Mouse (Mus musculus): ENCODE results near the gene Ahdc1. TPM values are rescaled to one million over a fixed set of nuclear protein-coding genes. Genes with fewer than 3 reads are reported as not detected.

Ahdc1 gene
- polyA plus RNA-seq, 1 experiment from 2014 or later, result 6.3 TPM

GRCm38 (mm10) chr4:133112175-133112838 is 101.2 kb downstream of the Ahdc1 start:
- ATAC-seq (replicated peaks; ENCODE audit: insufficient number of reproducible peaks, insufficient read depth, low FRiP score, low read depth), result no peak
- H3K27ac ChIP-seq, result 0 out of 2 replicates have a peak overlapping the region, but pooled peaks have one; percentile 9
- H3K9ac ChIP-seq, result no peak overlapping the region
- no peak overlapping the region for H3K4me2 ChIP-seq
- H3K4me1 ChIP-seq (replicated peaks), result peaks cover 32% of the 10 kb centered on the region
- WGBS, result 45% methylated on average over 13 of the region's 13 CpGs
- H3K27me3 ChIP-seq, result no peaks in the 10 kb centered on the region
- H3K9me3 ChIP-seq (replicated peaks), result no peaks in the 10 kb centered on the region
- H3K36me3 ChIP-seq, result no peaks in the 10 kb centered on the region
- H3K4me3 ChIP-seq, result no peak overlapping the region

- no peaks in the 10 kb centered on the region for H3K36me3 ChIP-seq
- H3K27me3 ChIP-seq, result no peaks in the 10 kb centered on the region
- H3K9ac ChIP-seq, result no peak overlapping the region
- WGBS, result 60% methylated on average over 6 of the region's 6 CpGs
- H3K9me3 ChIP-seq (replicated peaks), result no peaks in the 10 kb centered on the region
- H3K4me3 ChIP-seq, result no peak overlapping the region
- H3K27ac ChIP-seq, result 0 out of 2 replicates have a peak overlapping the region, but pooled peaks have one; percentile 9
- no peak for ATAC-seq (replicated peaks; ENCODE audit: insufficient number of reproducible peaks, insufficient read depth, low FRiP score, low read depth)
- H3K4me2 ChIP-seq, result no peak overlapping the region
- H3K4me1 ChIP-seq (replicated peaks), result peaks cover 29% of the 10 kb centered on the region
Observed at GRCm38 (mm10) chr4:133113351-133113882, 102.4 kb downstream of the Ahdc1 start.

GRCm38 (mm10) chr4:133114762-133115161 is 103.7 kb downstream of the Ahdc1 start:
- 74% methylated on average over 3 of the region's 3 CpGs for WGBS
- Histone ChIP-seq H3K4me3 (no peak overlapping the region), H3K36me3 (no peaks in the 10 kb centered on the region), H3K4me1 (replicated peaks) (peaks cover 31% of the 10 kb centered on the region), H3K9ac (no peak overlapping the region), H3K27ac (no peak overlapping the region), H3K9me3 (replicated peaks) (no peaks in the 10 kb centered on the region), H3K4me2 (no peak overlapping the region), H3K27me3 (no peaks in the 10 kb centered on the region)
- ATAC-seq (replicated peaks; ENCODE audit: insufficient number of reproducible peaks, insufficient read depth, low FRiP score, low read depth), result no peak

- H3K27ac ChIP-seq, result peak overlapping the region; percentile 97; the same call in 1 of the 2 replicates
- no peaks in the 10 kb centered on the region for H3K9me3 ChIP-seq (replicated peaks)
- 75% methylated on average over 14 of the region's 14 CpGs for WGBS
- H3K4me2 ChIP-seq, result no peak overlapping the region
- ATAC-seq (replicated peaks; ENCODE audit: insufficient number of reproducible peaks, insufficient read depth, low FRiP score, low read depth), result no peak
- H3K27me3 ChIP-seq, result no peaks in the 10 kb centered on the region
- peaks cover 34% of the 10 kb centered on the region for H3K4me1 ChIP-seq (replicated peaks)
- no peaks in the 10 kb centered on the region for H3K36me3 ChIP-seq
- no peak overlapping the region for H3K4me3 ChIP-seq
- H3K9ac ChIP-seq, result no peak overlapping the region
Observed at GRCm38 (mm10) chr4:133115721-133116429, 104.8 kb downstream of the Ahdc1 start.

- Histone ChIP-seq H3K27ac (peak overlapping the region; percentile 97), H3K36me3 (no peaks in the 10 kb centered on the region), H3K4me1 (replicated peaks) (peaks cover 42% of the 10 kb centered on the region), H3K27me3 (no peaks in the 10 kb centered on the region), H3K4me3 (no peak overlapping the region; the same call in 1 of the 2 replicates), H3K9me3 (replicated peaks) (no peaks in the 10 kb centered on the region), H3K4me2 (peak overlapping the region; percentile 51; the same call in 1 of the 2 replicates), H3K9ac (peak overlapping the region; percentile 25; the same call in 1 of the 2 replicates)
- WGBS, result 41% methylated on average over 3 of the region's 3 CpGs
- 0 out of 2 replicates have a peak, but pooled peaks have one; percentile 27 for ATAC-seq (replicated peaks; ENCODE audit: insufficient number of reproducible peaks, insufficient read depth, low FRiP score, low read depth)
Observed at GRCm38 (mm10) chr4:133116756-133117470, 105.9 kb downstream of the Ahdc1 start.

- Histone ChIP-seq H3K36me3 (no peaks in the 10 kb centered on the region), H3K4me3 (peak overlapping the region; percentile 17; the same call in 1 of the 2 replicates), H3K4me2 (peak overlapping the region; percentile 51), H3K27ac (peak overlapping the region; percentile 97), H3K9ac (peak overlapping the region; percentile 36; the same call in 1 of the 2 replicates), H3K27me3 (no peaks in the 10 kb centered on the region), H3K9me3 (replicated peaks) (no peaks in the 10 kb centered on the region), H3K4me1 (replicated peaks) (peaks cover 47% of the 10 kb centered on the region)
- 19% methylated on average over 18 of the region's 18 CpGs for WGBS
- ATAC-seq (replicated peaks; ENCODE audit: insufficient number of reproducible peaks, insufficient read depth, low FRiP score, low read depth), result peak; percentile 70
Observed at GRCm38 (mm10) chr4:133117556-133118411, 106.7 kb downstream of the Ahdc1 start.

- no peak overlapping the region for H3K4me2 ChIP-seq
- no peaks in the 10 kb centered on the region for H3K9me3 ChIP-seq (replicated peaks)
- no peaks in the 10 kb centered on the region for H3K27me3 ChIP-seq
- H3K36me3 ChIP-seq, result no peaks in the 10 kb centered on the region
- no peak for ATAC-seq (replicated peaks; ENCODE audit: insufficient number of reproducible peaks, insufficient read depth, low FRiP score, low read depth)
- H3K9ac ChIP-seq, result no peak overlapping the region
- no peak overlapping the region for H3K4me3 ChIP-seq
- 77% methylated on average over 6 of the region's 6 CpGs for WGBS
- H3K4me1 ChIP-seq (replicated peaks), result peaks cover 47% of the 10 kb centered on the region
- H3K27ac ChIP-seq, result peak overlapping the region; percentile 97
Observed at GRCm38 (mm10) chr4:133118775-133119375, 107.8 kb downstream of the Ahdc1 start.

- no peaks in the 10 kb centered on the region for H3K36me3 ChIP-seq
- no peak overlapping the region for H3K4me2 ChIP-seq
- H3K27ac ChIP-seq, result no peak overlapping the region
- peaks cover 4% of the 10 kb centered on the region; the same call in 1 of the 2 replicates for H3K9me3 ChIP-seq (replicated peaks)
- H3K27me3 ChIP-seq, result no peaks in the 10 kb centered on the region
- ATAC-seq (replicated peaks; ENCODE audit: insufficient number of reproducible peaks, insufficient read depth, low FRiP score, low read depth), result no peak
- H3K4me1 ChIP-seq (replicated peaks), result peaks cover 47% of the 10 kb centered on the region
- no peak overlapping the region for H3K4me3 ChIP-seq
- H3K9ac ChIP-seq, result no peak overlapping the region
- 82% methylated on average over 6 of the region's 6 CpGs for WGBS
Observed at GRCm38 (mm10) chr4:133119579-133119978, 108.5 kb downstream of the Ahdc1 start.

- Histone ChIP-seq H3K9me3 (replicated peaks) (peaks cover 4% of the 10 kb centered on the region; the same call in 1 of the 2 replicates), H3K27me3 (no peaks in the 10 kb centered on the region), H3K4me3 (no peak overlapping the region), H3K4me2 (peak overlapping the region; percentile 27; the same call in 1 of the 2 replicates), H3K9ac (0 out of 2 replicates have a peak overlapping the region, but pooled peaks have one; percentile 36), H3K36me3 (no peaks in the 10 kb centered on the region), H3K27ac (peak overlapping the region; percentile 31; the same call in 1 of the 2 replicates), H3K4me1 (replicated peaks) (peaks cover 47% of the 10 kb centered on the region)
- no peak for ATAC-seq (replicated peaks; ENCODE audit: insufficient number of reproducible peaks, insufficient read depth, low FRiP score, low read depth)
- WGBS, result 17% methylated on average over 11 of the region's 11 CpGs
Observed at GRCm38 (mm10) chr4:133120833-133121321, 109.8 kb downstream of the Ahdc1 start.

GRCm38 (mm10) chr4:133121416-133121815 is 110.4 kb downstream of the Ahdc1 start:
- H3K36me3 ChIP-seq, result no peaks in the 10 kb centered on the region
- H3K27ac ChIP-seq, result peak overlapping the region; percentile 20; the same call in 1 of the 2 replicates
- H3K9me3 ChIP-seq (replicated peaks), result peaks cover 4% of the 10 kb centered on the region; the same call in 1 of the 2 replicates
- 50% methylated on average over 1 of the region's 1 CpGs for WGBS
- peaks cover 41% of the 10 kb centered on the region for H3K4me1 ChIP-seq (replicated peaks)
- no peaks in the 10 kb centered on the region for H3K27me3 ChIP-seq
- no peak overlapping the region for H3K4me2 ChIP-seq
- H3K4me3 ChIP-seq, result no peak overlapping the region
- ATAC-seq (replicated peaks; ENCODE audit: insufficient number of reproducible peaks, insufficient read depth, low FRiP score, low read depth), result no peak
- no peak overlapping the region for H3K9ac ChIP-seq
